Mouse (Mus musculus): ENCODE measurements around the gene Frmd4a. TPM values are rescaled to one million over a fixed set of nuclear protein-coding genes. Genes with fewer than 3 reads are reported as not detected.

The Frmd4a gene
- total and polyA plus RNA-seq, 3 experiments, result 32.6 to 55.7 (median 43.6) TPM

DNA sequence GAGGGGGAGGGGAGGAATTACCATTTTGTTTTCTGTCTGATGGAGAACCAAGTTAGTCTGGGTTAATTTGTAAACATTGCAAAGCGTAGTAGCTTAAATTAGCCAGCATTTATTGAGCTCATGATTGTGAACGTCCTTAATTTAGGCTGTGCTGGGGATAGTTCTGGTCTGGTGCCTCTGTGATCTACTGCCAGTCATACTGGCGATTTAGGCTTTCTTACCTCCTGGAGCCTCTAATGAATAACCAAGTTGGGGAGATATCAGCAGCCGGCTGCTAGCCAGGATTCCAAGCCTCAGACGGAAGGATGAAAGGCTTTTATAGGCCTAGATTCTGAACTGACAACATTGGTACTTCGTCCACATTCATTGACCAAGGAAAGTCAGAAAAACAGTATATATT, 369.0 kb downstream of the Frmd4a start:
- TF ChIP-seq GATA1 (IDR thresholded peaks at IDR 0.05; ENCODE audit: borderline replicate concordance, low read length) (no peak), POLR2AphosphoS5 (IDR thresholded peaks at IDR 0.05; ENCODE audit: insufficient replicate concordance, low read depth, low read length) (no peak), CTCF (IDR thresholded peaks at IDR 0.05; ENCODE audit: low read depth, low read length) (no peak), TAL1 (conservative IDR thresholded peaks at IDR 0.05; ENCODE audit: low read depth, low read length) (no peak), GATA2 (IDR thresholded peaks at IDR 0.05; ENCODE audit: borderline replicate concordance, low read depth, low read length) (no peak)
- DNase-seq (ENCODE audit: low spot score), result no peak
- H3K27me3 ChIP-seq (ENCODE audit: insufficient read depth, low read length), result no peaks in the 10 kb centered on the region

DNA sequence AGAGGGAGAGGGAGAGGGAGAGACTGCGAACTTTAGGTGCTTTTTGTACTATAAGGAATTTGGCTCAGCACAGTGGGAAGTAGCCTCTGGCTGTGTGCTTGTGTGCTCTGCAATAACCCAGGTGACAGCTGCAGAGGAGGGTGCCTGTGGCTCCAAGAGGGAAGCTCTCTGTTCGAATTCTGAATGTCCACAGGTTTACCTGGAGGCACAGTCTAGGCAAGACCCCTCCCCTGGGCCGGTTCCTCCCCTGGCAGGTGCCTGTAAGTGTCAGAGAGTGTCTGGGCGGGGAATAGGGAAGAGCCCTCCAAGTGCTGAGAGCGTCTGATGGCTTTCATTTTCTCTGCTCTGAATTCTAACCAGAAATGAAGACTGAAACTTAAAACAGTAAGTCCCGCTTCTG, 371.8 kb downstream of the Frmd4a start:
- DNase-seq (ENCODE audit: low spot score), result no peak
- no peak overlapping the region for H3K4me3 ChIP-seq (ENCODE audit: low read depth, low read length)
- H3K27me3 ChIP-seq (ENCODE audit: insufficient read depth, low read length), result no peaks in the 10 kb centered on the region
- TF ChIP-seq TAL1 (conservative IDR thresholded peaks at IDR 0.05; ENCODE audit: low read depth, low read length) (no peak), GATA1 (IDR thresholded peaks at IDR 0.05; ENCODE audit: borderline replicate concordance, low read length) (no peak), CTCF (IDR thresholded peaks at IDR 0.05; ENCODE audit: low read depth, low read length) (no peak), GATA2 (IDR thresholded peaks at IDR 0.05; ENCODE audit: borderline replicate concordance, low read depth, low read length) (no peak), POLR2AphosphoS5 (IDR thresholded peaks at IDR 0.05; ENCODE audit: insufficient replicate concordance, low read depth, low read length) (no peak)
- no peaks in the 10 kb centered on the region for H3K4me1 ChIP-seq (ENCODE audit: insufficient read depth, low read depth, low read length)
- no peaks in the 10 kb centered on the region for H3K9me3 ChIP-seq (replicated peaks)
- no peaks in the 10 kb centered on the region for H3K36me3 ChIP-seq (replicated peaks)
- ATAC-seq (ENCODE audit: extremely low read depth, insufficient number of reproducible peaks, low FRiP score, poor library complexity, severe bottlenecking), result no peak

More for the DNA sequence above, 369.0 kb downstream of the Frmd4a start:
- Histone ChIP-seq H3K4me1 (ENCODE audit: insufficient read depth, low read depth, low read length) (no peaks in the 10 kb centered on the region), H3K4me3 (ENCODE audit: low read depth, low read length) (no peak overlapping the region), H3K9me3 (replicated peaks) (no peaks in the 10 kb centered on the region), H3K36me3 (replicated peaks) (no peaks in the 10 kb centered on the region)
- no peak for ATAC-seq (ENCODE audit: extremely low read depth, insufficient number of reproducible peaks, low FRiP score, poor library complexity, severe bottlenecking)

DNA sequence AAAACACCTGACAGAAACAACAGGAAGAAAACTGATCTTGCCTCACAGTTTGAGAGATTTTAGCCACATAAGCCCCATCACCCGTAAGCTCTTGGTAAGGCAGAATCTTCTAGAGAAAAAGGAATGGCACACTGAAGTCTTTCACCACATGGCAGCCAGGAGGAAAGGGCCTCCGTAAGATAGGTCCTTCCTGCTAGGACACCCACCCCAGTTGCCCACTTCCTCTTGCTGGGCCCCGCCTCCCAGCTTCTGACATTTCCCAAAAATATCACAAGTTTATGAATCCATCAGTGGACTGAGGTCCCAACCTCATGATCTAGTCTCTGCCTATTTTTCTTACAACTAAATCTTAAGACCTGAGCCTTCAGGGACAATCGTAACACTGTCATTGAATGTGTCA, 373.6 kb downstream of the Frmd4a start:
- Histone ChIP-seq H3K27me3 (ENCODE audit: insufficient read depth, low read length) (no peaks in the 10 kb centered on the region), H3K36me3 (replicated peaks) (no peaks in the 10 kb centered on the region), H3K9me3 (replicated peaks) (no peaks in the 10 kb centered on the region), H3K4me1 (ENCODE audit: insufficient read depth, low read depth, low read length) (no peaks in the 10 kb centered on the region), H3K4me3 (ENCODE audit: low read depth, low read length) (no peak overlapping the region)
- TF ChIP-seq GATA2 (IDR thresholded peaks at IDR 0.05; ENCODE audit: borderline replicate concordance, low read depth, low read length) (no peak), POLR2AphosphoS5 (IDR thresholded peaks at IDR 0.05; ENCODE audit: insufficient replicate concordance, low read depth, low read length) (no peak), CTCF (IDR thresholded peaks at IDR 0.05; ENCODE audit: low read depth, low read length) (no peak), GATA1 (IDR thresholded peaks at IDR 0.05; ENCODE audit: borderline replicate concordance, low read length) (no peak), TAL1 (conservative IDR thresholded peaks at IDR 0.05; ENCODE audit: low read depth, low read length) (no peak)
- no peak for DNase-seq (ENCODE audit: low spot score)
- no peak for ATAC-seq (ENCODE audit: extremely low read depth, insufficient number of reproducible peaks, low FRiP score, poor library complexity, severe bottlenecking)

DNA sequence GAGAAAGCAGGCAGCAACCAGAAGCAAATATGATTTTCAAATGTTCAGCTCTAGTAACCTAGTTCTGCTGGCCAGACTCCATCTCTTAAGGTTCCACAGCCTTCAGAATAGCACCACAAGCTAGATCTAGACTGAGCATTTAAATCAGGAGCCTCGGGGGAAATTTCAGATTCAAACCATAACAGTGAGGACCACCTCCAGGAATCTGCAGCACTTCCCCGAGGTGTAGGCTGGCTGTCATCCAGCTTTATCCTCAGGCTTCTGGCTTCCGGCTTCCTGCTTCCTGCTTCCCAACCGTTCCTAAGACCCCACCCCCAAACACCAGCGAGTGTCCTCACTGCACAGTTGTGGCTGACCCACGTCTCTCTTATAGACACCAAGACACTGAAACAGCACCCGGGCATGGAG, 374.2 kb downstream of the Frmd4a start:
- no peaks in the 10 kb centered on the region for H3K36me3 ChIP-seq (replicated peaks)
- no peak overlapping the region for H3K4me3 ChIP-seq (ENCODE audit: low read depth, low read length)
- H3K27me3 ChIP-seq (ENCODE audit: insufficient read depth, low read length), result no peaks in the 10 kb centered on the region
- no peak for ATAC-seq (ENCODE audit: extremely low read depth, insufficient number of reproducible peaks, low FRiP score, poor library complexity, severe bottlenecking)
- no peaks in the 10 kb centered on the region for H3K9me3 ChIP-seq (replicated peaks)
- no peak for DNase-seq (ENCODE audit: low spot score)
- H3K4me1 ChIP-seq (ENCODE audit: insufficient read depth, low read depth, low read length), result no peaks in the 10 kb centered on the region
- no peak for TF ChIP-seq TAL1 (conservative IDR thresholded peaks at IDR 0.05; ENCODE audit: low read depth, low read length)

DNA sequence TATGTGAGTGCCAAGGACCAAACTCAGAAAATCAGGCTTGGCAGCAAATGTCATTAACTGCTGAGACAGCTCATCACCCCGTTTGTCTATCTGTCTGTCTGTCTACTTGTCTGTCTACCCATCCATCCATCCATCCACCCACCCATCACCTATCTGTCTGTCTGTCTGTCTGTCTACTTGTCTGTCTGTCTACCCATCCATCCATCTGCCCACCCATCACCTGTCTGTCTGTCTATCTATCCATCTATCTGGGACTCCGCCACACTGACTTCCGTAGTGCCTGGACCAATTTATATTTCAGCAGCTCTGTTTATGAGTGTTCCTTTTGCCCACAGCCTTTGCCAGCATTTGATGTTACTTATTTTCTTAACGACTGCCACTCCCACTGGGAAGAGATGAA, 375.5 kb downstream of the Frmd4a start:
- TF ChIP-seq TAL1 (conservative IDR thresholded peaks at IDR 0.05; ENCODE audit: low read depth, low read length) (no peak), CTCF (IDR thresholded peaks at IDR 0.05; ENCODE audit: low read depth, low read length) (no peak)
- H3K27me3 ChIP-seq (ENCODE audit: insufficient read depth, low read length), result no peaks in the 10 kb centered on the region
- H3K9me3 ChIP-seq (replicated peaks), result no peaks in the 10 kb centered on the region
- no peaks in the 10 kb centered on the region for H3K4me1 ChIP-seq (ENCODE audit: insufficient read depth, low read depth, low read length)
- no peak overlapping the region for H3K4me3 ChIP-seq (ENCODE audit: low read depth, low read length)
- no peak for DNase-seq (ENCODE audit: low spot score)
- ATAC-seq (ENCODE audit: extremely low read depth, insufficient number of reproducible peaks, low FRiP score, poor library complexity, severe bottlenecking), result no peak
- no peaks in the 10 kb centered on the region for H3K36me3 ChIP-seq (replicated peaks)

DNA sequence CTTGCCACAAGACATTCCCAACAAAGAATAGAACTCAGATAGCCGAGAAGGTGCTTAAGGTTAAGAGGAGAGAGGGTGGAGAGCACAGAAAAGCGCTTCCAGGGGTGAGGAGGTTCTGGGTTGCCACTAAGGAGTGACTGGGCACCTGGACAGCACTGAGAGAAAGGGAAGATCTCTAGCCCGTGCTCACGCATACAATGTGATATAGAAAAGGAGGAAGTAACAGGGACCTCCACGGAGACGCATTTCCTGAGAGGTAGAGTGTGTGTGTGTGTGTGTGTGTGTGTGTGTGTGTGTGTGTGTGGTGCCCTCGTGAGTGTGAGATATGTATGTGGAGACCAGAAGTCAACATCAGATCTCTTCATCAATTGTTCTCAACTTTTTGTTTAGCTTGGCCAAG, 377.1 kb downstream of the Frmd4a start:
- no peaks in the 10 kb centered on the region for H3K27me3 ChIP-seq (ENCODE audit: insufficient read depth, low read length)
- no peaks in the 10 kb centered on the region for H3K36me3 ChIP-seq (replicated peaks)
- no peak for DNase-seq (ENCODE audit: low spot score)
- TF ChIP-seq POLR2AphosphoS5 (IDR thresholded peaks at IDR 0.05; ENCODE audit: insufficient replicate concordance, low read depth, low read length), result no peak
- no peaks in the 10 kb centered on the region for H3K4me1 ChIP-seq (ENCODE audit: insufficient read depth, low read depth, low read length)
- H3K4me3 ChIP-seq (ENCODE audit: low read depth, low read length), result no peak overlapping the region
- H3K9me3 ChIP-seq (replicated peaks), result no peaks in the 10 kb centered on the region
- ATAC-seq (ENCODE audit: extremely low read depth, insufficient number of reproducible peaks, low FRiP score, poor library complexity, severe bottlenecking), result no peak

DNA sequence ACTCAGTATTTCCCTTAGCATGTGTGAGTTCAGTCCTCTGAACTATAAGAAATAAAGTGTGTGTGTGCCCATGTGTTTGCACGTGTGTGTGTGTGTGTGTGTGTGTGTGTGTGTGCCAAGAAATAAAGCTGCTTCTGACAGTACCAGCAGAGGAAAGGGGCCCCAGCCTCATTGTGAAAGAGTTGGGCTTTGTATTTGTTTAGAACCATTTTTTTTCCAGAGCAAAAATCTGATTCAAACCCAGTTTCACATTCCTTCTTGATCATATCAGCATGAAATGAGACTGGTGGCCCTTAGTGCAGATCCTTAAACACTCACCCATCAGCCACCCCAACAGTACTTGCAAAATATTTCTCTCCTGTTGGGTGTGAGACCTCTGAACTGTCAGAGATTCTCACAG, 382.2 kb downstream of the Frmd4a start:
- TF ChIP-seq POLR2AphosphoS5 (IDR thresholded peaks at IDR 0.05; ENCODE audit: insufficient replicate concordance, low read depth, low read length), result no peak
- no peak for TF ChIP-seq GATA2 (IDR thresholded peaks at IDR 0.05; ENCODE audit: borderline replicate concordance, low read depth, low read length)
- no peak for TF ChIP-seq TAL1 (conservative IDR thresholded peaks at IDR 0.05; ENCODE audit: low read depth, low read length)
- TF ChIP-seq CTCF (IDR thresholded peaks at IDR 0.05; ENCODE audit: low read depth, low read length), result no peak
- no peak for TF ChIP-seq GATA1 (IDR thresholded peaks at IDR 0.05; ENCODE audit: borderline replicate concordance, low read length)
- Histone ChIP-seq H3K4me1 (ENCODE audit: insufficient read depth, low read depth, low read length) (no peaks in the 10 kb centered on the region), H3K4me3 (ENCODE audit: low read depth, low read length) (no peak overlapping the region), H3K9me3 (replicated peaks) (no peaks in the 10 kb centered on the region), H3K27me3 (ENCODE audit: insufficient read depth, low read length) (peaks cover 5% of the 10 kb centered on the region; the same call in 1 of the 2 replicates), H3K36me3 (replicated peaks) (no peaks in the 10 kb centered on the region)
- ATAC-seq (ENCODE audit: extremely low read depth, insufficient number of reproducible peaks, low FRiP score, poor library complexity, severe bottlenecking), result no peak
- no peak for DNase-seq (ENCODE audit: low spot score)

Data from G1E (cell line).